Mouse (Mus musculus) embryonic facial prominence, embryonic 13.5 days (tissue): ENCODE results near the gene Dusp9. TPM values are rescaled to one million over a fixed set of nuclear protein-coding genes. Genes with fewer than 3 reads are reported as not detected.

Experiments used
- ATAC-seq: fragments of 200-750 bp; cut with Nextera tagmentation; 2 replicates; pipeline ENCODE4 v1.8.0; 2017; ENCODE audit warnings: low read depth; ENCODE audit not compliant: insufficient number of reproducible peaks, insufficient read depth, low FRiP score, low TSS enrichment
- H3K27ac ChIP-seq: fragments of 300-500 bp; sonication (generic); 2 replicates; pipeline ENCODE4 v1.5.1; 2015; ENCODE audit warnings: moderate library complexity, mild to moderate bottlenecking, inconsistent platforms
- H3K27me3 ChIP-seq: fragments of 300-500 bp; sonication (generic); 2 replicates; pipeline ENCODE4 v1.6.1; 2015; ENCODE audit warnings: mild to moderate bottlenecking, inconsistent platforms
- H3K36me3 ChIP-seq: fragments of 300-500 bp; sonication (generic); 2 replicates; pipeline ENCODE4 v1.6.1; 2015; ENCODE audit warnings: mild to moderate bottlenecking, inconsistent platforms
- H3K4me1 ChIP-seq: fragments of 300-500 bp; sonication (generic); 2 replicates; pipeline ENCODE4 v1.6.1; 2015; ENCODE audit warnings: inconsistent platforms
- H3K4me2 ChIP-seq: fragments of 300-500 bp; sonication (generic); 2 replicates; pipeline ENCODE4 v1.6.1; 2015; ENCODE audit warnings: moderate library complexity, mild to moderate bottlenecking, inconsistent platforms
- H3K4me3 ChIP-seq: fragments of 300-500 bp; sonication (generic); 2 replicates; pipeline ENCODE4 v1.5.1; 2015; ENCODE audit warnings: mild to moderate bottlenecking, inconsistent platforms
- H3K9ac ChIP-seq: fragments of 300-500 bp; sonication (generic); 2 replicates; pipeline ENCODE4 v1.6.1; 2015; ENCODE audit warnings: mild to moderate bottlenecking, inconsistent platforms
- H3K9me3 ChIP-seq: fragments of 300-500 bp; sonication (generic); 2 replicates; pipeline ENCODE4 v1.6.1; 2016; ENCODE audit warnings: inconsistent platforms
- WGBS: fragments of 180-500 bp; shearing (Covaris S2); methylation state at CpG from one replicate; pipeline ENCODE4 v1.1.7; 2015; ENCODE audit warnings: mixed read lengths; 5-methylcytosine and 5-hydroxymethylcytosine counted together
- polyA plus RNA-seq: library from polyadenylated mRNA; unstranded; fragments of >200 nt; fragmentation: Nextera tagmentation; extraction: Ambion mirVana; gene quantifications from 2 replicates; pipeline ENCODE4 v1.2.1, GENCODE M21; 2015

Dusp9 gene
- polyA plus RNA-seq, 1 experiment from 2014 or later, result 17.4 TPM

GRCm38 (mm10) chrX:73639901-73640469 is 766 bp downstream of the Dusp9 start:
- ATAC-seq, result no peak
- no peak overlapping the region for H3K27ac ChIP-seq
- peaks cover 6% of the 10 kb centered on the region; the same call in 1 of the 2 replicates for H3K4me1 ChIP-seq
- H3K4me3 ChIP-seq, result peak overlapping the region; percentile 43
- peaks cover 55% of the 10 kb centered on the region for H3K27me3 ChIP-seq
- H3K4me2 ChIP-seq, result peak overlapping the region; percentile 62
- no peaks in the 10 kb centered on the region for H3K36me3 ChIP-seq
- H3K9me3 ChIP-seq, result no peaks in the 10 kb centered on the region
- WGBS, result 16% methylated on average over 41 of the region's 41 CpGs
- peak overlapping the region; percentile 64 for H3K9ac ChIP-seq

GRCm38 (mm10) chrX:73645121-73645520 is 5.9 kb downstream of the Dusp9 start:
- Histone ChIP-seq H3K4me1 (no peaks in the 10 kb centered on the region), H3K27me3 (peaks cover 10% of the 10 kb centered on the region), H3K27ac (no peak overlapping the region), H3K4me3 (no peak overlapping the region), H3K9me3 (no peaks in the 10 kb centered on the region), H3K4me2 (no peak overlapping the region), H3K36me3 (no peaks in the 10 kb centered on the region), H3K9ac (no peak overlapping the region)
- no peak for ATAC-seq
- 39% methylated on average over 4 of the region's 4 CpGs for WGBS

- no peak for ATAC-seq
- no peaks in the 10 kb centered on the region for H3K4me1 ChIP-seq
- WGBS, result 76% methylated on average over 3 of the region's 3 CpGs
- H3K9me3 ChIP-seq, result no peaks in the 10 kb centered on the region
- no peak overlapping the region for H3K4me2 ChIP-seq
- no peak overlapping the region for H3K27ac ChIP-seq
- H3K9ac ChIP-seq, result no peak overlapping the region
- no peak overlapping the region for H3K4me3 ChIP-seq
- no peaks in the 10 kb centered on the region for H3K27me3 ChIP-seq
- no peaks in the 10 kb centered on the region for H3K36me3 ChIP-seq
Measured at GRCm38 (mm10) chrX:73650869-73651268, 11.7 kb downstream of the Dusp9 start.

GRCm38 (mm10) chrX:73653392-73653791 is 14.2 kb downstream of the Dusp9 start:
- Histone ChIP-seq H3K36me3 (no peaks in the 10 kb centered on the region), H3K4me1 (no peaks in the 10 kb centered on the region), H3K4me3 (no peak overlapping the region), H3K4me2 (no peak overlapping the region), H3K27ac (no peak overlapping the region), H3K9ac (no peak overlapping the region), H3K9me3 (no peaks in the 10 kb centered on the region), H3K27me3 (no peaks in the 10 kb centered on the region; the same call in 1 of the 2 replicates)
- ATAC-seq, result no peak
- 80% methylated on average over 6 of the region's 6 CpGs for WGBS

- no peak for ATAC-seq
- Histone ChIP-seq H3K4me3 (no peak overlapping the region), H3K9ac (no peak overlapping the region), H3K9me3 (no peaks in the 10 kb centered on the region), H3K36me3 (no peaks in the 10 kb centered on the region), H3K27ac (no peak overlapping the region), H3K27me3 (no peaks in the 10 kb centered on the region; the same call in 1 of the 2 replicates), H3K4me2 (no peak overlapping the region), H3K4me1 (no peaks in the 10 kb centered on the region)
- 20% methylated on average over 6 of the region's 6 CpGs for WGBS
Measured at GRCm38 (mm10) chrX:73654177-73654576, 15.0 kb downstream of the Dusp9 start.

GRCm38 (mm10) chrX:73655529-73655928 is 16.3 kb downstream of the Dusp9 start:
- Histone ChIP-seq H3K4me2 (no peak overlapping the region), H3K9ac (no peak overlapping the region), H3K4me3 (no peak overlapping the region), H3K9me3 (no peaks in the 10 kb centered on the region), H3K27me3 (no peaks in the 10 kb centered on the region; the same call in none of the 2 replicates), H3K36me3 (no peaks in the 10 kb centered on the region), H3K4me1 (no peaks in the 10 kb centered on the region), H3K27ac (no peak overlapping the region)
- 74% methylated on average over 3 of the region's 3 CpGs for WGBS
- no peak for ATAC-seq

GRCm38 (mm10) chrX:73658391-73658790 is 19.2 kb downstream of the Dusp9 start:
- Histone ChIP-seq H3K4me1 (no peaks in the 10 kb centered on the region), H3K27me3 (peaks cover 3% of the 10 kb centered on the region), H3K36me3 (no peaks in the 10 kb centered on the region), H3K27ac (no peak overlapping the region), H3K4me3 (no peak overlapping the region), H3K9ac (no peak overlapping the region), H3K9me3 (no peaks in the 10 kb centered on the region), H3K4me2 (no peak overlapping the region; the same call in 1 of the 2 replicates)
- 45% methylated on average over 7 of the region's 7 CpGs for WGBS
- no peak for ATAC-seq

- 61% methylated on average over 13 of the region's 13 CpGs for WGBS
- H3K9me3 ChIP-seq, result no peaks in the 10 kb centered on the region
- ATAC-seq, result 0 out of 2 replicates have a peak, but pooled peaks have one; percentile 22
Measured at GRCm38 (mm10) chrX:73658936-73659574, 19.8 kb downstream of the Dusp9 start.

GRCm38 (mm10) chrX:73659575-73660283 is 20.5 kb downstream of the Dusp9 start, which contains the start of gene Pnck:
Gene Pnck, minus strand, starts transcription at chrX:73660117.
- no peak for ATAC-seq
- Histone ChIP-seq H3K4me1 (no peaks in the 10 kb centered on the region), H3K27me3 (peaks cover 3% of the 10 kb centered on the region), H3K27ac (no peak within 1 kb of the TSS), H3K4me3 (peak within 1 kb of the TSS; percentile 52), H3K9me3 (no peaks in the 10 kb centered on the region), H3K4me2 (peak within 1 kb of the TSS; percentile 74), H3K9ac (peak within 1 kb of the TSS; percentile 62), H3K36me3 (no peaks in the 10 kb centered on the region)
- 24% methylated on average over 37 of the region's 57 CpGs for WGBS

More at GRCm38 (mm10) chrX:73658936-73659574, 19.8 kb downstream of the Dusp9 start:
- Histone ChIP-seq H3K9ac (no peak overlapping the region; the same call in 1 of the 2 replicates), H3K27ac (no peak overlapping the region), H3K4me1 (no peaks in the 10 kb centered on the region), H3K4me2 (peak overlapping the region; percentile 74), H3K4me3 (peak overlapping the region; percentile 52), H3K36me3 (no peaks in the 10 kb centered on the region), H3K27me3 (peaks cover 3% of the 10 kb centered on the region)

- Histone ChIP-seq H3K4me2 (peak overlapping the region; percentile 74), H3K9ac (peak overlapping the region; percentile 62)
- no peak for ATAC-seq
Measured at GRCm38 (mm10) chrX:73660284-73660665, 21.1 kb downstream of the Dusp9 start.

GRCm38 (mm10) chrX:73663143-73663542 is 23.9 kb downstream of the Dusp9 start:
- Histone ChIP-seq H3K9ac (no peak overlapping the region), H3K4me1 (no peaks in the 10 kb centered on the region), H3K9me3 (no peaks in the 10 kb centered on the region), H3K27ac (no peak overlapping the region), H3K27me3 (peaks cover 3% of the 10 kb centered on the region; the same call in 1 of the 2 replicates), H3K4me3 (no peak overlapping the region), H3K4me2 (no peak overlapping the region), H3K36me3 (no peaks in the 10 kb centered on the region)
- no peak for ATAC-seq

More at GRCm38 (mm10) chrX:73660284-73660665, 21.1 kb downstream of the Dusp9 start:
- Histone ChIP-seq H3K36me3 (no peaks in the 10 kb centered on the region), H3K4me3 (peak overlapping the region; percentile 52), H3K4me1 (no peaks in the 10 kb centered on the region), H3K9me3 (no peaks in the 10 kb centered on the region), H3K27ac (no peak overlapping the region), H3K27me3 (peaks cover 3% of the 10 kb centered on the region)
- 68% methylated on average over 3 of the region's 3 CpGs for WGBS
